Mouse (Mus musculus): ENCODE data around the gene Cs. TPM values are rescaled to one million over a fixed set of nuclear protein-coding genes. Genes with fewer than 3 reads are reported as not detected.

Gene Cs
- polyA plus RNA-seq, 1 experiment from 2014 or later, result 254 TPM

DNA sequence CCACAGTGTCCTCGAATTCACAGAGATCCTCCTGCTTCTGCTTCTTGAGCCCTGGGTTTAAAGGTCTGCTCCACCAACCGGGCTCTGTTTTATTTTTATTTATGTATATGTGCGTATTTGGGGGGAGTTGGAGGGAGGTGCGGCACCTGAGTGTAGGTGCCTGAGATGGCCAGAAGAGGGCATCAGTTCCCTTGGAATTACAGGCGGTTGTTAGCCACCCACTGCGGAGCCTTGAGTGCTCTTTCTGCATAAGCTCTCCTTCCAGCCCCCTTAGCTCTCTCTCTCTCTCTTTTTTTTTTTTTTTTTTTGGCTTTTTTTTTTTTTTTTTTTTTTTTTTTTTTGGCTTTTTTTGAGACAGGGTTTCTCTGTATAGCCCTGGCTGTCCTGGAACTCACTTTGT lies 36.9 kb downstream of the Cs start:
- no peak overlapping the region for H3K4me2 ChIP-seq (ENCODE audit: low read length)
- H3K27me3 ChIP-seq (replicated peaks; ENCODE audit: control insufficient read depth, insufficient read depth, low read length), result no peaks in the 10 kb centered on the region
- ATAC-seq (replicated peaks; ENCODE audit: low FRiP score, low TSS enrichment, low read depth) (no peak), DNase-seq (ENCODE audit: low spot score) (no peak)
- H3K9me3 ChIP-seq (ENCODE audit: control insufficient read depth, low read length), result no peaks in the 10 kb centered on the region
- peaks cover 24% of the 10 kb centered on the region for H3K4me1 ChIP-seq (replicated peaks; ENCODE audit: control insufficient read depth, insufficient read depth, low read length)
- no peak overlapping the region for H3K27ac ChIP-seq (ENCODE audit: low read depth)
- H3K36me3 ChIP-seq (ENCODE audit: control insufficient read depth, insufficient read depth, low read length), result peaks cover 13% of the 10 kb centered on the region; the same call in 1 of the 2 replicates
- WGBS, result 72% methylated on average over 6 of the region's 6 CpGs
- no peak overlapping the region for H3K9ac ChIP-seq (ENCODE audit: low read length)
- H3K4me3 ChIP-seq (ENCODE audit: low read depth, low read length), result no peak overlapping the region

DNA sequence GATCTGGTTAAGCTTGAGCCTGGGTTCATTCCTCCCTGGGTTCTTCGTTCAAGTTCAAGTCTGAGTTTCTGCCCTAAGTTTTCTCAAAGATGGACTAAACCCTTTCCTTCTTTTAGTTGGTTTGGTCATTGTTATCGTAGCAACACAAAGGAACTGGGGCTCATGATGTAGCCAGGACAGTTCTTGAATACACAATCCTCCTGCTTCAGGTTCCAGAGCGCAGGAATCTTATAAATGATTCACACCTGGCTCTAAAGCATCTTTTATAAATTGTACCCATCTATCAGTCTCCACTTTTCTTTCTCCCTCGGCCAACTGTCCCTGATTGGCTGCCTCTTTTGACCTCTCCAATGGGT lies 38.5 kb downstream of the Cs start:
- Histone ChIP-seq H3K9me3 (ENCODE audit: control insufficient read depth, low read length) (no peaks in the 10 kb centered on the region), H3K27ac (ENCODE audit: low read depth) (peak overlapping the region; percentile 95)

DNA sequence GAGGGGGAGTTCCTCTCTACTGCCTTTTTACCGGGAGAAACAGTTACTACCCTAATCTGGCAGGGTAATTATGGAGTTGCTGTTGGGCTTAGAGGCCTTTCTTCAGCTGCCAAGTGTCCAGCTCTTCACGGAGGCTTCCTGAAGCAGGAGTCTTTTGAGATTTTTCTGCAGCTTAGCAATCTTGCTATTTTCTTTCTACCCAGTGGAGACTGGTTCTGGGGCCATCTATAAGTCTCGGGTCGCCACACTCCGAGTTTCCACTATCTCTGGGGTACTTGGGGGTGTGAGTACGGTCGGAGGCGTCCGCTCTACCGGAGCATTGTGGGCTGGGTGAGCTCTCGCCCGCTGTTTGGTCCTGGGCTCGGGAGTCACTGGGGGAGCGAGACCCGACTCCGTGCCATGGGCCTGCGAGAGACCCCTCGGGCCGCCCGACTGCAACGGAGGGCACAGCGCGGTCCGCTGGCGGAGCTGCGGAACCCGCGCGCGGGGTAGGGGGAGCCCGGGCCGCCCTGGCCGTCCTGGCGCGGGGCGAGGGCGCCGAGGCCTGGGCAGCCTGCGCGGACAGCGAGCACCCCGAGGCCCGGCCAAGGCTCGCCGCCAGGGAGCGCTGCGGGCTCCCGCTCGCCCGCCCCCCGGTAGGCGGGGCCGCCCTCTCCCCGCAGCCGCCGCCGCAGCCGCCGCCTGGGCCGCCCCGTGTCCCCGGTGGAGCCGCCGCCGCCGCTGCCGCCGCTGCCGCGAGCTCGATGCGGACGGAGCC lies 39.1 kb downstream of the Cs start, which contains the start of gene Ankrd52:
Ankrd52 (plus strand) TSS at position 661 of the 757 bp plus-strand sequence.
- DNase-seq (ENCODE audit: low spot score) (peak; percentile 93), ATAC-seq (replicated peaks; ENCODE audit: low FRiP score, low TSS enrichment, low read depth) (peak; percentile 91)
- Histone ChIP-seq H3K27me3 (replicated peaks; ENCODE audit: control insufficient read depth, insufficient read depth, low read length) (no peaks in the 10 kb centered on the region), H3K9ac (ENCODE audit: low read length) (peak within 1 kb of the TSS; percentile 94), H3K4me2 (ENCODE audit: low read length) (peak within 1 kb of the TSS; percentile 82), H3K4me1 (replicated peaks; ENCODE audit: control insufficient read depth, insufficient read depth, low read length) (peaks cover 24% of the 10 kb centered on the region), H3K9me3 (ENCODE audit: control insufficient read depth, low read length) (no peaks in the 10 kb centered on the region), H3K36me3 (ENCODE audit: control insufficient read depth, insufficient read depth, low read length) (peaks cover 33% of the 10 kb centered on the region), H3K4me3 (ENCODE audit: low read depth, low read length) (peak within 1 kb of the TSS; percentile 88), H3K27ac (ENCODE audit: low read depth) (peak within 1 kb of the TSS; percentile 95)
- under 1% methylated on average over 52 of the region's 73 CpGs for WGBS

More for the DNA sequence above, 38.5 kb downstream of the Cs start:
- Histone ChIP-seq H3K9ac (ENCODE audit: low read length) (peak overlapping the region; percentile 94), H3K36me3 (ENCODE audit: control insufficient read depth, insufficient read depth, low read length) (peaks cover 28% of the 10 kb centered on the region), H3K27me3 (replicated peaks; ENCODE audit: control insufficient read depth, insufficient read depth, low read length) (no peaks in the 10 kb centered on the region), H3K4me1 (replicated peaks; ENCODE audit: control insufficient read depth, insufficient read depth, low read length) (peaks cover 24% of the 10 kb centered on the region), H3K4me2 (ENCODE audit: low read length) (peak overlapping the region; percentile 82), H3K4me3 (ENCODE audit: low read depth, low read length) (peak overlapping the region; percentile 88)
- ATAC-seq (replicated peaks; ENCODE audit: low FRiP score, low TSS enrichment, low read depth), result no peak
- DNase-seq (ENCODE audit: low spot score), result no peak
- 47% methylated on average over 4 of the region's 4 CpGs for WGBS

DNA sequence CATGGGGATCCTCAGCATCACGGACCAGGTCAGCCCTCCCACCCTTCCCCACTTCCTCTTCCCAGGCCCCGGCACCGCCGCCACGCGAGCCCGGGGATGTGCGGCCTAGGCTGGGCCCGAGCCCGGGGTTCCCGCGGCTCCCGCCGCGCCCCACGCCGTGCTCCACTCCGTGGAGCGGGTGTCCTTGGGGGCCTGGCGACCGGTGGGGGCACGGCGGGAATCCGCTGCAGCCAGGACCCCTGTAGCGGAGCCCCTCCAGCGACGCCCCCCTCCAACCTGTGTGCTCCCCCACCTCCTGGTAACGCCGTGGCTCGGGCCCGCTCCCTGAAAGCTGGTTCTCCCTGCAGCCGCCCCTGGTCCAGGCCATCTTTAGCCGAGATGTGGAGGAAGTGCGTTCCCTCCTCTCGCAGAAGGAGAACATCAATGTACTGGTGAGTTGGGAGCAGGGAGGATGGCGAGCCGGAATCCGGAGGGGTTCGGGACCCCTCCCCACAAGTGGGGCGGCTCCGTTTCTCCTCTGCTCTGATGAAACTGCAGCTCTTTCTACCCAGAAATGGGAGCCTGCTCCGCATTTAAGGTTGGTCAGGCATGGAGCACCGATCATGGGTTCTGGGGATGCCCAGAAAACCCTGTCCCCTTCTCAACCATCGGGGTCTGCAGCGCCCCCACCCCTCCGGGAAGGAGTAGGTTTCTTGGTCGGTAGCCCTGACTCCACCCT lies 39.8 kb downstream of the Cs start:
- peaks cover 41% of the 10 kb centered on the region for H3K36me3 ChIP-seq (ENCODE audit: control insufficient read depth, insufficient read depth, low read length)
- peaks cover 24% of the 10 kb centered on the region for H3K4me1 ChIP-seq (replicated peaks; ENCODE audit: control insufficient read depth, insufficient read depth, low read length)
- no peaks in the 10 kb centered on the region for H3K9me3 ChIP-seq (ENCODE audit: control insufficient read depth, low read length)
- peak overlapping the region; percentile 95 for H3K27ac ChIP-seq (ENCODE audit: low read depth)
- H3K27me3 ChIP-seq (replicated peaks; ENCODE audit: control insufficient read depth, insufficient read depth, low read length), result no peaks in the 10 kb centered on the region
- H3K4me3 ChIP-seq (ENCODE audit: low read depth, low read length), result peak overlapping the region; percentile 88
- under 1% methylated on average over 44 of the region's 47 CpGs for WGBS
- ATAC-seq (replicated peaks; ENCODE audit: low FRiP score, low TSS enrichment, low read depth) (peak; percentile 83), DNase-seq (ENCODE audit: low spot score) (peak; percentile 81)
- peak overlapping the region; percentile 82 for H3K4me2 ChIP-seq (ENCODE audit: low read length)
- peak overlapping the region; percentile 94 for H3K9ac ChIP-seq (ENCODE audit: low read length)

DNA sequence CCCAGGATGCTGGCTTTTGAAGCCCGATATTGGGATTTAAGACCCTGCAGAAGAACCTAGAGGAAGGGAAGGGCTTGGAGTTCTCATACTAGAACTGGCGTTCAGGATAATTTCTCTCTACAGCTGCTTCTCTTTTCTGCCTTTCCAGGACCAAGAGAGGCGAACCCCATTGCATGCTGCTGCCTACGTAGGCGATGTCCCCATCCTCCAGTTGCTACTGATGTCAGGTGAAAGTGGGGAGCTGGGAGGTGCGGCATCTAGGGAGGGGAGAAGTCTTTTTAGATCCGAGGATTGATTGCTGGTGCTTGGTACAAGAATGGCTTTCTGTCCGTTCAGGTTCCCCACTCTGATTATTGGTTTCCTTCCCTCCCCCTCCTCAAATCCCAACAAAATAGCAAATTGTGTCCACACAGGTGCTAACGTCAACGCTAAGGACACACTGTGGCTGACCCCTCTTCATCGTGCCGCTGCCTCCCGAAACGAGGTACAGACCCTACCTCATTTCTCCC lies 40.5 kb downstream of the Cs start:
- no peak for DNase-seq (ENCODE audit: low spot score)

DNA sequence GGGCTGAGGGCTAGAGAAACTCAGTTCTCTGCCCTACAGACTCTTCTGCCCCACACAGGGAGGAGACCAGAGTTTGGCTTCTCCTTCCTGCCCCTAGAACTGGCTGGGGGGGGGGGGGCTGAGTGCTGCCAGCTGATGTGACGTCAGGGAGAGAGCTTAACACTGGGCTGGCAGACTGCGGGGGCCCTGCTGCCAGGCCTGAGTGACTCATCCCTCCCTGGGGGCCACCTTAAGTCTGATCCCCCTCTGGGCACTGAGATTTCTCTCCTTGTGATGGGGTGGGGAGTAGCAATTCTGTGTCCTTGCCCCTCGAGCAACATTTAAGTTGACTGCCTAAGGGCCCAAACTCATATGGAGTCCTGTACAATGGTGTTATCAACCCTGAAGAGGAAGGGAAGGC lies 40.9 kb downstream of the Cs start:
- Histone ChIP-seq H3K27ac (ENCODE audit: low read depth) (no peak overlapping the region), H3K4me2 (ENCODE audit: low read length) (peak overlapping the region; percentile 82), H3K4me1 (replicated peaks; ENCODE audit: control insufficient read depth, insufficient read depth, low read length) (peaks cover 24% of the 10 kb centered on the region), H3K9ac (ENCODE audit: low read length) (peak overlapping the region; percentile 94; the same call in 1 of the 2 replicates), H3K36me3 (ENCODE audit: control insufficient read depth, insufficient read depth, low read length) (peaks cover 51% of the 10 kb centered on the region), H3K4me3 (ENCODE audit: low read depth, low read length) (no peak overlapping the region), H3K27me3 (replicated peaks; ENCODE audit: control insufficient read depth, insufficient read depth, low read length) (no peaks in the 10 kb centered on the region), H3K9me3 (ENCODE audit: control insufficient read depth, low read length) (no peaks in the 10 kb centered on the region)
- 77% methylated on average over 3 of the region's 3 CpGs for WGBS
- DNase-seq (ENCODE audit: low spot score) (no peak), ATAC-seq (replicated peaks; ENCODE audit: low FRiP score, low TSS enrichment, low read depth) (no peak)

More for the DNA sequence above, 40.5 kb downstream of the Cs start:
- no peaks in the 10 kb centered on the region for H3K27me3 ChIP-seq (replicated peaks; ENCODE audit: control insufficient read depth, insufficient read depth, low read length)
- WGBS, result 56% methylated on average over 14 of the region's 14 CpGs
- H3K9me3 ChIP-seq (ENCODE audit: control insufficient read depth, low read length), result no peaks in the 10 kb centered on the region
- H3K36me3 ChIP-seq (ENCODE audit: control insufficient read depth, insufficient read depth, low read length), result peaks cover 47% of the 10 kb centered on the region
- peak overlapping the region; percentile 82 for H3K4me2 ChIP-seq (ENCODE audit: low read length)
- H3K4me3 ChIP-seq (ENCODE audit: low read depth, low read length), result peak overlapping the region; percentile 88
- no peak for ATAC-seq (replicated peaks; ENCODE audit: low FRiP score, low TSS enrichment, low read depth)
- H3K9ac ChIP-seq (ENCODE audit: low read length), result peak overlapping the region; percentile 94
- H3K4me1 ChIP-seq (replicated peaks; ENCODE audit: control insufficient read depth, insufficient read depth, low read length), result peaks cover 24% of the 10 kb centered on the region
- H3K27ac ChIP-seq (ENCODE audit: low read depth), result peak overlapping the region; percentile 95; the same call in 1 of the 2 replicates

DNA sequence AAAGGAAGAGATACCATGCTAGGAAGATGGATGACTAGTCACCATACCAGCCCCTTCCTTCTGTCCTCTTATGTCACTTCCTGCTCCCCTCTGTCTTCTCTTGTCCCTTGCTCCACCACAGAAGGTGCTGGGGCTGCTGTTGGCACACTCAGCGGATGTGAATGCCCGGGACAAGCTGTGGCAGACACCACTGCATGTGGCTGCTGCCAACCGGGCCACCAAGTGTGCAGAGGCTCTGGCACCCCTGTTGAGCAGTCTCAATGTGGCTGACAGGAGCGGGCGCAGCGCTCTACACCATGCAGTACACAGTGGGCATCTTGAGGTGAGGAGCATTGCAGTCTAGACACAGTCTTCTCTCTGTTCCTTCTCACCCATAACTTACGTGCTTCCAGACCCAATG lies 41.7 kb downstream of the Cs start:
- no peak overlapping the region for H3K9ac ChIP-seq (ENCODE audit: low read length)
- H3K9me3 ChIP-seq (ENCODE audit: control insufficient read depth, low read length), result no peaks in the 10 kb centered on the region
- DNase-seq (ENCODE audit: low spot score) (no peak), ATAC-seq (replicated peaks; ENCODE audit: low FRiP score, low TSS enrichment, low read depth) (no peak)
- H3K4me3 ChIP-seq (ENCODE audit: low read depth, low read length), result no peak overlapping the region
- 93% methylated on average over 7 of the region's 7 CpGs for whole genome bisulfite sequencing
- H3K4me2 ChIP-seq (ENCODE audit: low read length), result no peak overlapping the region
- no peaks in the 10 kb centered on the region for H3K27me3 ChIP-seq (replicated peaks; ENCODE audit: control insufficient read depth, insufficient read depth, low read length)
- no peak overlapping the region for H3K27ac ChIP-seq (ENCODE audit: low read depth)
- peaks cover 24% of the 10 kb centered on the region for H3K4me1 ChIP-seq (replicated peaks; ENCODE audit: control insufficient read depth, insufficient read depth, low read length)
- H3K36me3 ChIP-seq (ENCODE audit: control insufficient read depth, insufficient read depth, low read length), result peaks cover 59% of the 10 kb centered on the region

DNA sequence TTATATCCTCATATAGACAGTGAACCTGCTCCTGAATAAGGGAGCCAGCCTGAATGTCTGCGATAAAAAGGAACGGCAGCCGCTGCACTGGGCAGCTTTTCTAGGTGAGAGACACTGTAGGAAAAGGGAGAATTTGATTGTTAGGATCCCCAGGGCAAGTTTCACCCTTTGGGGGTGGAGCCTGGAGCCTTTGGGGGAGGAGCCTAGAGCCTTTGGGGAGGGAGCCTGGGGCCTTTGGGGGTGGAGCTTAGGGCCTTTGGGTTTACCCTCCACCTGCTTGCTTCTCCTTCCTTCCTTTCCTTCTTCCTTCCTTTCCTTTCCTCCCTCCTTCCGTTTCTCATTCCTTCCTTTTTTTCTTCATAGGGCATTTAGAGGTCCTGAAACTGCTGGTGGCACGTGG lies 43.0 kb downstream of the Cs start:
- Histone ChIP-seq H3K4me1 (replicated peaks; ENCODE audit: control insufficient read depth, insufficient read depth, low read length) (peaks cover 24% of the 10 kb centered on the region), H3K27me3 (replicated peaks; ENCODE audit: control insufficient read depth, insufficient read depth, low read length) (no peaks in the 10 kb centered on the region), H3K27ac (ENCODE audit: low read depth) (no peak overlapping the region), H3K9me3 (ENCODE audit: control insufficient read depth, low read length) (no peaks in the 10 kb centered on the region), H3K4me2 (ENCODE audit: low read length) (no peak overlapping the region), H3K4me3 (ENCODE audit: low read depth, low read length) (no peak overlapping the region), H3K9ac (ENCODE audit: low read length) (no peak overlapping the region), H3K36me3 (ENCODE audit: control insufficient read depth, insufficient read depth, low read length) (peaks cover 72% of the 10 kb centered on the region)
- DNase-seq (ENCODE audit: low spot score), result no peak
- WGBS, result 88% methylated on average over 5 of the region's 5 CpGs
- ATAC-seq (replicated peaks; ENCODE audit: low FRiP score, low TSS enrichment, low read depth), result no peak

All from intestine, embryonic 14.5 days (tissue).